Mouse (Mus musculus): Measurements from ENCODE around the gene Rtn4.

DNA sequence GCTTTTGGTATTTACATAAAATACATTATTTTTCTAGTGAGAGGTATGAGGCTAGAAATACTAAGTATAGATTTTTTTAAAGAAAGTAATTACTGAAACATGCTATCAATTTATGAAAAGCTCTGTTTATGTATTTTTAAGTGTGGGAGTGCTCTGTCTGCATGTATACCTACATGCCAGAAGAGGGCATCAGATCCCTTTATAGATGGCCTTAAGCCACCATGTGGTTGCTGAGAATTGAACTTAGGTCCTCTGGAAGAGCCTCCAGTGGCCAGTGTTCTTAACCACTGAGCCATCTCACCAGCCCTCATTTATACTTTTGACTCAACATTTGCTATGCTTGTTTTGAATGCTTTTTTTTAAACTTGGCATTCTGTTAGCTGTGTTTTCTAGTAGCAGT is 16.8 kb downstream of the Rtn4 start:
- no peak for TF ChIP-seq POLR2A (IDR thresholded peaks at IDR 0.05; ENCODE audit: low read depth, low read length)
- TF ChIP-seq CTCF (IDR thresholded peaks at IDR 0.05; ENCODE audit: borderline replicate concordance, insufficient read depth, low read length): no peak
